Mouse (Mus musculus) ES-Bruce4 (cell line): Measurements from ENCODE around the gene Iqcf1. TPM values are rescaled to one million over a fixed set of nuclear protein-coding genes. Genes with fewer than 3 reads are reported as not detected.

Source experiments
- H3K27ac ChIP-seq: 2 replicates; pipeline ENCODE4 v1.5.1; 2012; ENCODE audit warnings: low read length, inconsistent platforms; ENCODE audit not compliant: insufficient read depth
- H3K27me3 ChIP-seq: 2 replicates; pipeline ENCODE4 v1.6.1; 2012; ENCODE audit warnings: mild to moderate bottlenecking, low read length, inconsistent platforms; ENCODE audit not compliant: control insufficient read depth, poor library complexity, insufficient read depth, severe bottlenecking
- H3K36me3 ChIP-seq: 2 replicates; pipeline ENCODE4 v1.6.1; 2012; ENCODE audit warnings: inconsistent platforms, mild to moderate bottlenecking, low read length, moderate library complexity; ENCODE audit not compliant: control insufficient read depth, poor library complexity, insufficient read depth, severe bottlenecking
- H3K4me1 ChIP-seq: one replicate; pipeline ENCODE4 v1.8.1; 2011; ENCODE audit warnings: low read length; ENCODE audit not compliant: control insufficient read depth, insufficient read depth
- H3K4me3 ChIP-seq: 2 replicates; pipeline ENCODE4 v1.5.1; 2011; ENCODE audit warnings: low read depth, mild to moderate bottlenecking, low read length
- H3K9ac ChIP-seq: 2 replicates; pipeline ENCODE4 v1.6.1; 2012; ENCODE audit warnings: low read depth, mild to moderate bottlenecking, inconsistent platforms; ENCODE audit not compliant: poor library complexity, severe bottlenecking
- H3K9me3 ChIP-seq: replicated peaks from 2 replicates; pipeline ENCODE4 v1.6.1; 2012; ENCODE audit warnings: mild to moderate bottlenecking, low read length, inconsistent platforms; ENCODE audit not compliant: control insufficient read depth, poor library complexity, insufficient read depth, severe bottlenecking
- CTCF ChIP-seq: IDR thresholded peaks from one replicate; pipeline ENCODE4 v1.8.1; 2011; ENCODE audit warnings: low read depth, low read length
- EP300 ChIP-seq: IDR thresholded peaks from 2 replicates; pipeline ENCODE4 v1.6.1; 2011; ENCODE audit warnings: low read depth, low read length; ENCODE audit not compliant: insufficient read depth
- POLR2A ChIP-seq: IDR thresholded peaks from one replicate; pipeline ENCODE4 v1.8.1; 2011; ENCODE audit warnings: low read length; ENCODE audit not compliant: insufficient read depth
- polyA plus RNA-seq: library from polyadenylated mRNA; stranded (reverse); fragments of >200 nt; gene quantifications from 2 replicates; pipeline ENCODE4 v1.2.4, GENCODE M21; 2011; ENCODE audit warnings: low read depth; ENCODE audit not compliant: missing spikeins, insufficient read depth, insufficient read length

The Iqcf1 gene
- polyA plus RNA-seq, 1 experiment: not detected

DNA sequence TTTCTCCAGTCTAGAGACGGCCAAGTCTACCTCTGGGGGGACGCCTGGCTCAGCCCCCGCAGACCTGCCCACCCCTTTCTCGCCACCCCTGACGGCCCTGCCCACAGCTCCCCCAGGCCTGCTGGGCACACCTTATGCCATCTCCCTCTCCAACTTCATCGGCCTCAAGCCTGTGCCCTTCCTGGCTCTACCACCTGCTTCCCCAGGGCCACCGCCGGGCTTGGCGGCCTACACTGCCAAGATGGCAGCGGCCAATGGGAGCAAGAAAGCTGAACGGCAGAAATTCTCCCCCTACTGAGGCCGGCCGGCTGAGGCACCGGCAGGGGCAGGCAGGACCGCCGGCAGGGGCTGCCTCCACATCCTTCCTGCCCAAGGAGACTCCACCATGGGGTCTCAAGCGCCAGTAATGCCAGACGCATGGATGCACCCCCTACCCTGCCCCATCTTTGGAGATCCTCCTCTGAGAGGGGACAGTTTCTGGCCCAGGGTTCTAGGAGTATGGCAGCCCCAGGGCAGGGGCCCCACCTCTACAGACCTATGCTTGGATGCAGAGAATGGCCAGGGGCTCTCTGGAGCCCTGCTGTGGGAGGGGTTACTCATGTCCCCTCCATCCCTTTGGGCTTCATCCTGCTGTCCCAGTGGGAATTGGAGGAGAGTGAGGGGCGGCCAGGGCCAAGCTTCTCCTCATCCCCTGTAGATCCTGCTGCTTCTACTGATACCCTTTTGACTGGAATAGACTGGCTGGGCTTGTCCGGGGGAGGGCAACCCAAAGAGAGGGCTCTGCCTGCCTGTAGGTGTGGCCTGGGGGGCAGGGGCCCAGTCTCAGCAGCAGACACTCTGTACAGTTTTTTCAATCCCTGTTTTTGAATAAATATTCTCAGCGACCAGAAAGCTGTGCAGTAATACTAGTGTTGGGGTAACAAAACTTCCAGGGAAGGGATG lies 36.4 kb upstream of the Iqcf1 start:
- Histone ChIP-seq H3K4me3 (peak overlapping the region; percentile 31), H3K4me1 (peaks cover 3% of the 10 kb centered on the region), H3K36me3 (no peaks in the 10 kb centered on the region), H3K27ac (no peak overlapping the region), H3K9me3 (no peaks in the 10 kb centered on the region), H3K27me3 (no peaks in the 10 kb centered on the region), H3K9ac (no peak overlapping the region)
- TF ChIP-seq POLR2A (no peak), CTCF (no peak), EP300 (no peak)

DNA sequence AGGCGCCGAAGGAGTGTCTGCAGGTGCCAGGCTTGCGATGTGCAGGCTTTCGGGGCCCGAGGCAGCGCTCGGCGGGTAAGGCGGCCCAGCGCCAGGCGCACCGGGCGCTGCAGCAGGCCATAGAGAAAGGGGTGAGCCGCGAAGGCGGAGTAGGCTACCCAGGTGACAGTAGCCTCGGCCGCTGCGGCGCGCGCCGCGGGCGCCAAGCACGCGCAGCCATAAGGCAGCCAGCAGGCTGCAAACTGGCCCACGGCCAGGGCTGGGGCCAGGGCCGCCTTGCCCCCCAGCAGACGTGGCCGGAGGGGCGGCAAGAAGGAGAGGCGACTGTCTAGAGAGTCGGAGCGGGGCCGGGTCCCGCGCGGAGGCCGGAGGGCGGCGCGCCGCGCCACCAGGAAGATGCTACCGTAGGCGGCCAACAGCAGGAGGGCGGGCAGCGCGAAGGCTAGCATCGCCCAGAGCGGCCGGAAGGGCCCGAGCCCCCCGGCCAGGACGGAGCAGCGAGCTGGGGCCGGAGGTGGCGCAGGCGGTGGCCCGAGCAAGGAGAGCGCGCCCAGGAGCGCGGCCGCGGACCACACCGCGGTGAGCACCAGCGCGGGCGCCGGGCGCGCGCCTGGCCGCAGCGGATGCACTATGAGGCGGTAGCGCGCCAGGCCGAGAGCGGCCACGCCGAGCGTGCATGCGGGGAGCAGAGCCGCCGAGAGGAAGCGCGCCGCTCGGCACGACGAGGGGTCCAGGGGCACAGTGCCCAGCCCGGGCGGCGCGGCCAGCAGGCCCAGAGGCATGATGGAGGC lies 34.8 kb upstream of the Iqcf1 start:
- peak overlapping the region; percentile 73 for H3K4me3 ChIP-seq
- H3K36me3 ChIP-seq: no peaks in the 10 kb centered on the region
- no peaks in the 10 kb centered on the region for H3K27me3 ChIP-seq
- H3K9ac ChIP-seq: peak overlapping the region; percentile 70
- H3K4me1 ChIP-seq: peaks cover 3% of the 10 kb centered on the region
- H3K9me3 ChIP-seq: no peaks in the 10 kb centered on the region
- no peak overlapping the region for H3K27ac ChIP-seq
- TF ChIP-seq CTCF (no peak), POLR2A (peak; percentile 46), EP300 (no peak)

DNA sequence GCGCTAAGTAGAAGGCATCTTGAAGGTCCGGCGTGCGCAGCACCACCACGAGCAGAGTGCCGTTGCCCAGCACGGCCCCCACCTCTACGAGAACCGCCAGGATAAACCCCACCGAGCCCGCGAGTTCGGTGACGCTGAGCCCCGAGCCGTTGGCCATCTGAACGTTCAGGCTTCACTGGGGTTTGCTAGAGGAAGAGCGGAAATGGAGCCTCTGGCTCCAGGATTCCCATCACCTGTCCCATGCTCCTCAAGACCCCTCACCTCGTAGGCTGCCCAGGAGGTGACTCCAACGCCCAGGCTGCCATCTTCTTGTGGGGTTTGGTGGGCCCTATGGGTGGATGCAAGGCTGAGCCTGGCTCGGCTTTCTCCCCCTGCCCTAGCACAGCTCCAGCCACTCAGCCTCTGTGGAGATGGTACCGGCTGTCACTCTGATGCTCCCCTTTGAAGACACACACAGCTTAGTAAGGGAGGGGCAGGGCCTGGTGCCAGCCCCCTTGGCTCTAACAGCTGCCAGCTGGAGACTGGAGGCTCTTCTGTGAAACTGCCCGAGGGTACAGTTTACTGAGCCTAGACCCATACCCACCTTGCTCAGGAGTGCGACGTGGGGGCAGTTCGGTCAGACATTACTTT lies 34.1 kb upstream of the Iqcf1 start, which contains the start of gene Gpr62:
Gene Gpr62 (minus strand): TSS at position 368 of the 630 bp plus-strand sequence.
- Histone ChIP-seq H3K4me3 (peak within 1 kb of the TSS; percentile 73), H3K9me3 (no peaks in the 10 kb centered on the region), H3K9ac (peak within 1 kb of the TSS; percentile 70), H3K4me1 (peaks cover 1% of the 10 kb centered on the region), H3K36me3 (no peaks in the 10 kb centered on the region), H3K27ac (no peak within 1 kb of the TSS), H3K27me3 (no peaks in the 10 kb centered on the region)
- TF ChIP-seq EP300 (no peak), CTCF (no peak), POLR2A (no peak)

DNA sequence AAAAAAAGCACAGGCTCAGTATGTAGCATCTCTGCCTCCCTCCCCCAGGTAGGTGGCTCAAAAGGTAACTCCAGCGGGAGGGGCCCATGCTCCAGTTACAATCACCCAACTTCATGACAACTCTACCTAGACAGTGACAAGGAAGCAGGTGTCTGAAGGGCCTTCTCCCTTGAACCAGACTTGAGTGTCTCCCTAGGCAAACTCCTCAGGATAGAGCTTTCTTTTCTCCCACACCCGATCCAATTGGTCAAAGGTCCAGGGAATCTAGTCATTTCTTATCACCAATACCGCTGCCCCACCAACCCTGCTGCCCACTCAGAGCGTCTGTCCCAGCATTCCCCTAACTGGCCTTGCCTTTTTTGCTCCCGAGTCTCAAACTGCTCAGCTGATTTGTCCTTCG lies 33.0 kb upstream of the Iqcf1 start:
- H3K9me3 ChIP-seq: no peaks in the 10 kb centered on the region
- no peaks in the 10 kb centered on the region for H3K27me3 ChIP-seq
- H3K36me3 ChIP-seq: no peaks in the 10 kb centered on the region
- no peak overlapping the region for H3K27ac ChIP-seq
- TF ChIP-seq POLR2A (no peak), EP300 (no peak), CTCF (no peak)
- no peak overlapping the region for H3K9ac ChIP-seq
- H3K4me3 ChIP-seq: no peak overlapping the region
- no peaks in the 10 kb centered on the region for H3K4me1 ChIP-seq

DNA sequence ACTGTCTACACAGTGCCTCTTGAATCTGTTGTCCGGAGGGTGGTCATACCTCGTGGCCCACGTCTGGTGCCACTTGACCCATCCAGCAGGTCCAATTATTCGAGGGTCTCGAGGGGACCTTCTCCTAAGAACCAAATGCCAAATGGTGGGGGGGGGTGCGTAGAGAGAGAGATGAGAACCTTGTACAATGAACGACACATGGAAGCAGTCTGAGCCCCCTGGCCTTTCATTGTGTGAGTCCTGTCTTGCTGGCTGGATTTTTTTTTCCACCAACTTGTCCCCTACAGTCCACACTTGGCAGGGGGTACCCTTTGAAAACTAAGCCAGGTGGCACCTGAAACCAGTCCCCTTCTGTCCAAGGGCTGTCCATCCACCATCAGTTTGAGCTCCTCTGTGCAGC lies 32.0 kb upstream of the Iqcf1 start:
- H3K4me3 ChIP-seq: no peak overlapping the region
- H3K27ac ChIP-seq: no peak overlapping the region
- H3K4me1 ChIP-seq: no peaks in the 10 kb centered on the region
- no peaks in the 10 kb centered on the region for H3K36me3 ChIP-seq
- no peaks in the 10 kb centered on the region for H3K9me3 ChIP-seq
- H3K9ac ChIP-seq: no peak overlapping the region
- no peaks in the 10 kb centered on the region for H3K27me3 ChIP-seq
- TF ChIP-seq POLR2A: no peak
- TF ChIP-seq CTCF: no peak
- TF ChIP-seq EP300: no peak

DNA sequence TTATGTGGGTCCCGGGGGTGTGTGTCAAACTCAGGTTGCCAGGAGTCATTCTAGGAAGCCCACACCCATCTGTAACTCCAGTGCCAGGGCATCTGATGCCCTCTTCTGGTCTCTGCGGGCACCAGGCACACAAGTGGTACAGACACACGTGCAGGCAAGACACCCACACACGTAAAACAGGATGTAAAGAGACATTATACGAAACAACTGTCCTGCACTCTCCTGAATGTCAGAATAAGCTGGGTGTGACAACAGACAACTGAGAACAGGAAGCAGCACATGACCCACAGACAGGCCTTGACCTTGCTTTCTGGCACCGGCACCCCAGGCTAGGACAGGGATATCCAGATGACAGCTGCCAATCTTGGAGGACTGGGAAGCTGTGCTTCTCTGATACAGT lies 30.4 kb upstream of the Iqcf1 start:
- no peak overlapping the region for H3K9ac ChIP-seq
- TF ChIP-seq EP300 (no peak), CTCF (peak; percentile 19), POLR2A (no peak)
- no peak overlapping the region for H3K27ac ChIP-seq
- H3K36me3 ChIP-seq: no peaks in the 10 kb centered on the region
- peaks cover 1% of the 10 kb centered on the region for H3K4me1 ChIP-seq
- no peak overlapping the region for H3K4me3 ChIP-seq
- no peaks in the 10 kb centered on the region for H3K9me3 ChIP-seq
- H3K27me3 ChIP-seq: no peaks in the 10 kb centered on the region
